Mouse (Mus musculus): ENCODE results near the gene Slc35e3.

Slc35e3 gene

GRCm38 (mm10) chr10:117776281-117777102 lies 30.3 kb upstream of the Slc35e3 start:
- in situ Hi-C loops (cut with MboI, MseI) = no loop called here

GRCm38 (mm10) chr10:117775401-117776144 lies 29.4 kb upstream of the Slc35e3 start:
- in situ Hi-C loops (cut with MboI, MseI) = no loop called here

- in situ Hi-C loops (cut with MboI, MseI) = loop anchor here (25.0 kb wide), 1 partner anchor 1438 kb away; no protein-coding TSS in a partner anchor
These were observed 28.6 kb upstream of the Slc35e3 start for GRCm38 (mm10) chr10:117774817-117775120.

GRCm38 (mm10) chr10:117774011-117774816 lies 28.0 kb upstream of the Slc35e3 start:
- in situ Hi-C loops (cut with MboI, MseI) = loop anchor here (25.0 kb wide), 1 partner anchor 1438 kb away; no protein-coding TSS in a partner anchor

- in situ Hi-C loops (cut with MboI, MseI) = loop anchor here (25.0 kb wide), 1 partner anchor 1439 kb away; no protein-coding TSS in a partner anchor
These were observed 27.0 kb upstream of the Slc35e3 start for GRCm38 (mm10) chr10:117773106-117773720.

GRCm38 (mm10) chr10:117772364-117773105 lies 26.4 kb upstream of the Slc35e3 start:
- in situ Hi-C loops (cut with MboI, MseI) = loop anchor here (25.0 kb wide), 1 partner anchor 1440 kb away; no protein-coding TSS in a partner anchor

- in situ Hi-C loops (cut with MboI, MseI) = loop anchor here (25.0 kb wide), 1 partner anchor 1441 kb away; no protein-coding TSS in a partner anchor
These were observed 25.0 kb upstream of the Slc35e3 start for GRCm38 (mm10) chr10:117771131-117771510.

- in situ Hi-C loops (cut with MboI, MseI) = loop anchor here (25.0 kb wide), 1 partner anchor 1442 kb away; no protein-coding TSS in a partner anchor
These were observed 24.3 kb upstream of the Slc35e3 start for GRCm38 (mm10) chr10:117770286-117771130.

GRCm38 (mm10) chr10:117769541-117770285 lies 23.5 kb upstream of the Slc35e3 start:
- in situ Hi-C loops (cut with MboI, MseI) = loop anchor here (25.0 kb wide), 1 partner anchor 1443 kb away; no protein-coding TSS in a partner anchor

GRCm38 (mm10) chr10:117768141-117768440 lies 21.9 kb upstream of the Slc35e3 start:
- in situ Hi-C loops (cut with MboI, MseI) = loop anchor here (25.0 kb wide), 1 partner anchor 1444 kb away; no protein-coding TSS in a partner anchor

- in situ Hi-C loops (cut with MboI, MseI) = loop anchor here (25.0 kb wide), 1 partner anchor 1445 kb away; no protein-coding TSS in a partner anchor
These were observed 21.3 kb upstream of the Slc35e3 start for GRCm38 (mm10) chr10:117767286-117768140.

GRCm38 (mm10) chr10:117766896-117767160 lies 20.7 kb upstream of the Slc35e3 start:
- in situ Hi-C loops (cut with MboI, MseI) = loop anchor here (25.0 kb wide), 1 partner anchor 1445 kb away; no protein-coding TSS in a partner anchor

GRCm38 (mm10) chr10:117766111-117766895 lies 20.1 kb upstream of the Slc35e3 start:
- in situ Hi-C loops (cut with MboI, MseI) = loop anchor here (25.0 kb wide), 1 partner anchor 1446 kb away; no protein-coding TSS in a partner anchor

- in situ Hi-C loops (cut with MboI, MseI) = loop anchor here (25.0 kb wide), 1 partner anchor 1447 kb away; no protein-coding TSS in a partner anchor
These were observed 19.1 kb upstream of the Slc35e3 start for GRCm38 (mm10) chr10:117765116-117765894.

- in situ Hi-C loops (cut with MboI, MseI) = loop anchor here (5.0 to 25.0 kb wide), 2 partner anchors 72 to 1448 kb away; no protein-coding TSS in a partner anchor
These were observed 18.4 kb upstream of the Slc35e3 start for GRCm38 (mm10) chr10:117764598-117764997.

- in situ Hi-C loops (cut with MboI, MseI) = loop anchor here (5.0 to 25.0 kb wide), 2 partner anchors 71 to 1449 kb away; no protein-coding TSS in a partner anchor
These were observed 17.5 kb upstream of the Slc35e3 start for GRCm38 (mm10) chr10:117763588-117764190.
